Mouse (Mus musculus): ENCODE measurements at regions not wholly inside any gene's neighbourhood (a gene's known extent, or its start where the extent isn't known, plus 50 kb on each side); places are given as distances from the start of the nearest gene placed in this dataset.

GRCm38 (mm10) chr5:45103763-45104428 is 304.4 kb upstream of the Ldb2 start:
- 85% methylated on average over 6 of the region's 6 CpGs for WGBS
- no peak overlapping the region for H3K27ac ChIP-seq
- DNase-seq (ENCODE audit: extremely low spot score, low spot score): no peak

GRCm38 (mm10) chr5:45102661-45103060 is 303.2 kb upstream of the Ldb2 start:
- H3K4me1 ChIP-seq: peaks cover 9% of the 10 kb centered on the region
- no peak overlapping the region for H3K4me3 ChIP-seq
- no peaks in the 10 kb centered on the region for H3K36me3 ChIP-seq (replicated peaks)
- no peak overlapping the region for H3K27ac ChIP-seq
- DNase-seq (ENCODE audit: extremely low spot score, low spot score): no peak
- no peaks in the 10 kb centered on the region for H3K9me3 ChIP-seq
- H3K27me3 ChIP-seq (ENCODE audit: poor library complexity, severe bottlenecking): no peaks in the 10 kb centered on the region
- WGBS: 56% methylated on average over 3 of the region's 3 CpGs

More at GRCm38 (mm10) chr5:45103763-45104428, 304.4 kb upstream of the Ldb2 start:
- Histone ChIP-seq H3K27me3 (ENCODE audit: poor library complexity, severe bottlenecking) (no peaks in the 10 kb centered on the region), H3K9me3 (no peaks in the 10 kb centered on the region), H3K4me3 (no peak overlapping the region), H3K36me3 (replicated peaks) (no peaks in the 10 kb centered on the region), H3K4me1 (peaks cover 9% of the 10 kb centered on the region)

DNA sequence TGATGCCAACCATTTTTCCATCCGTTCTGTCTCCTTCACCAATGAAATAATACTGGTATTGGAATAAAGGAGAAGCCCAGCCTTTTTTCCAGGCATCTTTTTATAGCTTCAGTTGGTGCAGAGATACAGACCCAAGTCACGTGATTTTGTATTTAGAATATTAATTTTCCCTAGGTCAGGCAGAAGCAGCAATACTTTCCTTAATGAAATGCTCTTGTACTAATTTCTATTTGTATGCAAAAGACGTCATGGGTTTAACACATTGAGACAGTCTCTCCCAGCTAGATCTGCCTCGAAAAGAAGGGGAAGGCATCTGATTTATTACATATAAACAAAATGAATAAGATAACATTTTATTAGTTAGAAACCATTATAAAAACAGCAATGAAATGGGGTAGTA is 302.3 kb upstream of the Ldb2 start:
- Histone ChIP-seq H3K4me3 (no peak overlapping the region), H3K36me3 (replicated peaks) (no peaks in the 10 kb centered on the region), H3K27me3 (ENCODE audit: poor library complexity, severe bottlenecking) (no peaks in the 10 kb centered on the region), H3K27ac (no peak overlapping the region), H3K9me3 (no peaks in the 10 kb centered on the region), H3K4me1 (peaks cover 9% of the 10 kb centered on the region)
- DNase-seq (ENCODE audit: extremely low spot score, low spot score): no peak
- whole genome bisulfite sequencing: 91% methylated on average over 4 of the region's 4 CpGs

GRCm38 (mm10) chr5:45099082-45099481 is 299.6 kb upstream of the Ldb2 start:
- H3K27me3 ChIP-seq (ENCODE audit: poor library complexity, severe bottlenecking): no peaks in the 10 kb centered on the region
- 97% methylated on average over 2 of the region's 2 CpGs for WGBS

DNA sequence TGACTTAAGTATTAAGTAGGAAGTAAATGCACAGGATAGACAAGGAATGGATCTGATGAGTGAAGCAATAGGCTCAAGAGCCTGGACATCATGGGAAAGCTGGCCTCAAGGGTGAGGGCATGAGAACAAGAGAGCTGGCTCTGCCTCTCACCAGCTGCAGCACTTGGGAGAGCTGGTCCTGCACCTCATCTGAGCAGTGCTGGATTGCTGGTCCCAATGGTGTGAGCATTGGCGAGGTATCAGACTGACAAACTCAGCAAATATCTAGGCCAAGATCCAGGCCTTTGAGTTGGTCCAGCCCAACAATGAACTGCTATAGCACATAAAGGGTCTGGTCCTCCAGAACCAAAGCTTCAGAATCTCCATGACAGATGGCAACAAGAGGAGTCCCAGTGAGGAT is 298.5 kb upstream of the Ldb2 start:
- no peak overlapping the region for H3K4me3 ChIP-seq
- DNase-seq (ENCODE audit: extremely low spot score, low spot score): no peak
- H3K27ac ChIP-seq: no peak overlapping the region
- WGBS: 88% methylated on average over 1 of the region's 1 CpGs
- H3K36me3 ChIP-seq (replicated peaks): no peaks in the 10 kb centered on the region
- no peaks in the 10 kb centered on the region for H3K27me3 ChIP-seq (ENCODE audit: poor library complexity, severe bottlenecking)
- no peaks in the 10 kb centered on the region for H3K9me3 ChIP-seq
- H3K4me1 ChIP-seq: peaks cover 18% of the 10 kb centered on the region

More at GRCm38 (mm10) chr5:45099082-45099481, 299.6 kb upstream of the Ldb2 start:
- Histone ChIP-seq H3K27ac (no peak overlapping the region), H3K4me1 (peaks cover 15% of the 10 kb centered on the region), H3K36me3 (replicated peaks) (no peaks in the 10 kb centered on the region), H3K4me3 (no peak overlapping the region), H3K9me3 (no peaks in the 10 kb centered on the region)
- no peak for DNase-seq (ENCODE audit: extremely low spot score, low spot score)

DNA sequence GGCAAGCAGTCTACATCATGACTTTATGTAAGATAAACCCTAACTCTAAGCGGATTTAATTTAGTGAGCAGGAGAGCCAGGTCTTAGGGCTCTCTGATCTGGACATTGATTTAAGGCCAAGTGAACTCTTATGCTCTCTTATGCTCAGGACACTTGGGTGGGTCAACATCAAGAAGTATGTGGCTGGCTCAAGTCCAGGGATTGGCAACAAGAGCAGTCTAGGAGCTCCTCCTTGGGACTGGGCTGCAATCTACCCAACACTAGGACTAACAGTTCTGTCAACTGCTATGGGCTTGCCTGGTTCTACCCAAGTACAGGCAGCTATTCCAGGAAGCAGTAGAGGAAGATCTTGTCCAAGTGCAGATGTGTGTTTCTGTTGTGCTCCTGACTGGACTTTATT is 285.3 kb upstream of the Ldb2 start:
- no peaks in the 10 kb centered on the region for H3K36me3 ChIP-seq (replicated peaks)
- WGBS: 92% methylated on average over 1 of the region's 1 CpGs
- H3K4me1 ChIP-seq: no peaks in the 10 kb centered on the region
- H3K4me3 ChIP-seq: no peak overlapping the region
- H3K9me3 ChIP-seq: peaks cover 4% of the 10 kb centered on the region; the same call in 1 of the 2 replicates
- no peak overlapping the region for H3K27ac ChIP-seq
- no peaks in the 10 kb centered on the region for H3K27me3 ChIP-seq (ENCODE audit: poor library complexity, severe bottlenecking)
- no peak for DNase-seq (ENCODE audit: extremely low spot score, low spot score)

- H3K4me3 ChIP-seq: no peak overlapping the region
- H3K27me3 ChIP-seq (ENCODE audit: poor library complexity, severe bottlenecking): no peaks in the 10 kb centered on the region
- H3K36me3 ChIP-seq (replicated peaks): no peaks in the 10 kb centered on the region
- no peak overlapping the region for H3K27ac ChIP-seq
- H3K9me3 ChIP-seq: no peaks in the 10 kb centered on the region
- H3K4me1 ChIP-seq: no peaks in the 10 kb centered on the region
- DNase-seq (ENCODE audit: extremely low spot score, low spot score): no peak
These were observed 283.1 kb upstream of the Ldb2 start for GRCm38 (mm10) chr5:45082601-45083000.

DNA sequence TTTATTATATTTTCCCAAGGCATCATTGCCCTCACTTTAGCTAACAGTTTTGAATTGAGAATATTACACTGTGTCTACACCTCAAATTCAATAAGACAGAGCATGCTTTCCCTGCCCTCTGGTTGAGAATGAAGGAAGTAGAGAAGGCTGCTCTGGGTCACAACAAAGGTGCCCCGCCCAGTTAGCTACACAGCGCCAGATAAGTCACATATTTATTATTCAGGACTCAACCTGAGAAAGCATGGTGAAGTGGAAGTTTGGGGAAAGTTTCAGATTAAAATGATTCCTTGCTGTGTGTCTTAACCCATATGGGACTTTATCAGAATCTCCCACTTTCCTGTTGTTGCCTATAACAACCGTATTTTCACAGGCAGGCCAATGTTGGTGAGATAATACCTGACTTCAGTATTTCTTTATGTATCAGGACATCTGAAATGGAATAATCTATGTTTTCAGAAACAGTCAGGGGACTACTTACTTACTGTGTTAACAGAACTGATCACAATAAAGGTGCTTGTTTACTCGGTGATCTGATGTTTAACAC is 276.9 kb upstream of the Ldb2 start:
- no peaks in the 10 kb centered on the region for H3K36me3 ChIP-seq (replicated peaks)
- no peak for DNase-seq (ENCODE audit: extremely low spot score, low spot score)
- H3K9me3 ChIP-seq: no peaks in the 10 kb centered on the region
- WGBS: 91% methylated on average over 4 of the region's 4 CpGs
- no peak overlapping the region for H3K27ac ChIP-seq
- H3K27me3 ChIP-seq (ENCODE audit: poor library complexity, severe bottlenecking): no peaks in the 10 kb centered on the region
- no peaks in the 10 kb centered on the region for H3K4me1 ChIP-seq
- H3K4me3 ChIP-seq: no peak overlapping the region

DNA sequence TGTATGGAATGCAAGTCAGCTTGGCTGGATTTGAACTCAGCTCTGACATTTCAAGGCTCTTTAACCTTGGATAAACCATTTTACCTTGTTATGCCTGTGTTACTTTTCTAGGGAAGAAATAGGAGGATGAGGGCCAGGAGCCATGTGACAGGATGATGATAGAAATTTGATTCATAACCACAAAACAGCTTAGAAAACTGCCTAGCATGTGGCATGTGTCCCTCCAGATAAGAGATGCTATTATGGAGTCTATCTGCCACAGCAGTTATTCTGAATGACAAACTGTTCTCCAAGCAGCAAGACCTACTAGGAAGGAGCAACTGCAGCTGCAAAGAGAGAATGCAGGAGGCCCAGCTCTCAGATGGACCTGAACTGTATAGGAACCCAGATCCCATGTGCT is 275.7 kb upstream of the Ldb2 start:
- no peaks in the 10 kb centered on the region for H3K9me3 ChIP-seq
- H3K4me1 ChIP-seq: no peaks in the 10 kb centered on the region
- H3K36me3 ChIP-seq (replicated peaks): no peaks in the 10 kb centered on the region
- no peak for DNase-seq (ENCODE audit: extremely low spot score, low spot score)
- H3K27me3 ChIP-seq (ENCODE audit: poor library complexity, severe bottlenecking): no peaks in the 10 kb centered on the region
- no peak overlapping the region for H3K27ac ChIP-seq
- H3K4me3 ChIP-seq: no peak overlapping the region

- H3K27me3 ChIP-seq (ENCODE audit: poor library complexity, severe bottlenecking): no peaks in the 10 kb centered on the region
- H3K4me3 ChIP-seq: no peak overlapping the region
- DNase-seq (ENCODE audit: extremely low spot score, low spot score): no peak
- H3K9me3 ChIP-seq: no peaks in the 10 kb centered on the region
- H3K27ac ChIP-seq: no peak overlapping the region
- WGBS: 94% methylated on average over 1 of the region's 1 CpGs
- H3K36me3 ChIP-seq (replicated peaks): no peaks in the 10 kb centered on the region
- no peaks in the 10 kb centered on the region for H3K4me1 ChIP-seq
These were observed 273.0 kb upstream of the Ldb2 start for GRCm38 (mm10) chr5:45072529-45072928.

- no peaks in the 10 kb centered on the region for H3K36me3 ChIP-seq (replicated peaks)
- WGBS: 81% methylated on average over 8 of the region's 8 CpGs
- H3K9me3 ChIP-seq: no peaks in the 10 kb centered on the region
- H3K4me1 ChIP-seq: 0 out of 2 replicates have a peak, but pooled peaks cover 4% of the 10 kb centered on the region
- no peaks in the 10 kb centered on the region for H3K27me3 ChIP-seq (ENCODE audit: poor library complexity, severe bottlenecking)
- no peak overlapping the region for H3K4me3 ChIP-seq
- DNase-seq (ENCODE audit: extremely low spot score, low spot score): no peak
- no peak overlapping the region for H3K27ac ChIP-seq
These were observed 266.6 kb upstream of the Ldb2 start for GRCm38 (mm10) chr5:45065917-45066699.

- Histone ChIP-seq H3K27ac (no peak overlapping the region), H3K36me3 (replicated peaks) (no peaks in the 10 kb centered on the region), H3K4me1 (0 out of 2 replicates have a peak, but pooled peaks cover 4% of the 10 kb centered on the region), H3K27me3 (ENCODE audit: poor library complexity, severe bottlenecking) (no peaks in the 10 kb centered on the region), H3K9me3 (no peaks in the 10 kb centered on the region), H3K4me3 (no peak overlapping the region)
- DNase-seq (ENCODE audit: extremely low spot score, low spot score): no peak
- WGBS: 52% methylated on average over 2 of the region's 2 CpGs
These were observed 263.1 kb upstream of the Ldb2 start for GRCm38 (mm10) chr5:45062567-45062966.

- WGBS: 74% methylated on average over 4 of the region's 4 CpGs
- no peaks in the 10 kb centered on the region for H3K36me3 ChIP-seq (replicated peaks)
- peaks cover 3% of the 10 kb centered on the region; the same call in 1 of the 2 replicates for H3K9me3 ChIP-seq
- no peaks in the 10 kb centered on the region for H3K4me1 ChIP-seq
- no peak overlapping the region for H3K4me3 ChIP-seq
- no peaks in the 10 kb centered on the region for H3K27me3 ChIP-seq (ENCODE audit: poor library complexity, severe bottlenecking)
- no peak for DNase-seq (ENCODE audit: extremely low spot score, low spot score)
- H3K27ac ChIP-seq: no peak overlapping the region
These were observed 255.9 kb upstream of the Ldb2 start for GRCm38 (mm10) chr5:45055276-45055959.

Data from forebrain, embryonic 10.5 days (tissue).